Mouse (Mus musculus) kidney, postnatal 0 days (tissue): Measurements from ENCODE around the gene Snx9. TPM values are rescaled to one million over a fixed set of nuclear protein-coding genes. Genes with fewer than 3 reads are reported as not detected.

Source experiments
- ATAC-seq: fragments of 200-750 bp; cut with Nextera tagmentation; replicated peaks from 2 replicates; pipeline ENCODE4 v1.8.0; 2017; ENCODE audit warnings: low read depth, moderate number of reproducible peaks, moderate TSS enrichment, moderate library complexity; ENCODE audit not compliant: low FRiP score
- DNase-seq: peaks from one replicate; pipeline ENCODE4 v3.0.0-alpha.2; 2016; ENCODE audit warnings: low spot score
- H3K27ac ChIP-seq: fragments of 300-500 bp; sonication (generic); 2 replicates; pipeline ENCODE4 v1.5.1; 2014; ENCODE audit warnings: mild to moderate bottlenecking
- H3K27me3 ChIP-seq: fragments of 300-500 bp; sonication (generic); 2 replicates; pipeline ENCODE4 v1.6.1; 2014; ENCODE audit warnings: low read length, mixed read lengths; ENCODE audit not compliant: insufficient read depth
- H3K36me3 ChIP-seq: fragments of 300-500 bp; sonication (generic); 2 replicates; pipeline ENCODE4 v1.6.1; 2014; ENCODE audit warnings: low read length, mixed read lengths; ENCODE audit not compliant: insufficient read depth
- H3K4me1 ChIP-seq: fragments of 300-500 bp; sonication (generic); replicated peaks from 2 replicates; pipeline ENCODE4 v1.6.1; 2014; ENCODE audit warnings: antibody characterized with exemption, low read length, mixed read lengths; ENCODE audit not compliant: insufficient read depth
- H3K4me2 ChIP-seq: fragments of 300-500 bp; sonication (generic); 2 replicates; pipeline ENCODE4 v1.6.1; 2014; ENCODE audit warnings: mild to moderate bottlenecking, low read length, moderate library complexity, mixed read lengths
- H3K4me3 ChIP-seq: fragments of 300-500 bp; sonication (generic); replicated peaks from 2 replicates; pipeline ENCODE4 v1.5.1; 2014; ENCODE audit warnings: low read depth, low read length
- H3K9ac ChIP-seq: fragments of 300-500 bp; sonication (generic); 2 replicates; pipeline ENCODE4 v1.6.1; 2014; ENCODE audit warnings: low read depth, low read length
- H3K9me3 ChIP-seq: fragments of 300-500 bp; sonication (generic); replicated peaks from 2 replicates; pipeline ENCODE4 v1.6.1; 2016; ENCODE audit warnings: low read length, inconsistent platforms, mixed read lengths
- CTCF ChIP-seq: IDR thresholded peaks from 2 replicates; pipeline ENCODE4 v1.5.1; 2016; ENCODE audit warnings: antibody characterized with exemption, low read depth, mild to moderate bottlenecking, moderate library complexity
- WGBS: fragments of 180-500 bp; shearing (Covaris S2); extraction: QIAGEN DNeasy Blood & Tissue Kit; methylation state at CpG from one replicate; pipeline ENCODE4 v1.1.7; 2014; 5-methylcytosine and 5-hydroxymethylcytosine counted together
- polyA plus RNA-seq: library from polyadenylated mRNA; unstranded; fragments of >200 nt; fragmentation: Nextera tagmentation; extraction: Ambion mirVana; gene quantifications from 2 replicates; pipeline ENCODE4 v1.2.1, GENCODE M21; 2015

Gene Snx9
- polyA plus RNA-seq, 1 experiment from 2014 or later: 41.9 TPM

DNA sequence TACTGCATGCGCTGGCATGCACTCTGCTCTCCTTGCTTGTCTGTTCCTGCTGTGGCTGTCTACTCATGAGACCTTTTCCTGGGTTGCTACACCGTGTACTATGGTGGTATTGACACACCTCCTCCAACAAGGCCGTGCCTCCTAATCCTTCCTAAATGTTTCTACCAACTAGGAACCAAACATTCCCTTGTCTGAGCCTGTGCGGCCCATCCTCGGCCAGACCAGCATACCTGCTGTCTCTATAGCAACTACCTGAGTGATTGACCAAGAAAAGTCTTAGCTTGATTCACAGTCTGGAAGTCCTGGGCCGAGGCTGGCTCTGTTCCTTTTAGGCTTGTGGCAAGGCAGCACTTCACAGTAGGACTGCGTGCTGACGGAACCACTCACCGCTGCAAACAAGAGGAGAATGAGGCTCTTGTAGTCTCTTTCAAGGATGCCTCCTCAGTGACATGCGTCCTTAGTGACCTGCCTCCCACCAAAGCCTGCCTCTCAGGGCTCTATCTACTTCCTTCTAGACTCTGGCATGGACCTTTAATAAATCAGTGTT, 36.6 kb downstream of the Snx9 start:
- no peaks in the 10 kb centered on the region for H3K36me3 ChIP-seq
- H3K27ac ChIP-seq: no peak overlapping the region
- DNase-seq: no peak
- H3K4me3 ChIP-seq: no peak overlapping the region
- WGBS: 81% methylated on average over 10 of the region's 10 CpGs
- no peaks in the 10 kb centered on the region; the same call in 1 of the 2 replicates for H3K4me1 ChIP-seq
- no peaks in the 10 kb centered on the region for H3K27me3 ChIP-seq
- TF ChIP-seq CTCF: no peak
- no peak overlapping the region for H3K9ac ChIP-seq
- no peak overlapping the region for H3K4me2 ChIP-seq
- ATAC-seq: no peak
- no peaks in the 10 kb centered on the region for H3K9me3 ChIP-seq

DNA sequence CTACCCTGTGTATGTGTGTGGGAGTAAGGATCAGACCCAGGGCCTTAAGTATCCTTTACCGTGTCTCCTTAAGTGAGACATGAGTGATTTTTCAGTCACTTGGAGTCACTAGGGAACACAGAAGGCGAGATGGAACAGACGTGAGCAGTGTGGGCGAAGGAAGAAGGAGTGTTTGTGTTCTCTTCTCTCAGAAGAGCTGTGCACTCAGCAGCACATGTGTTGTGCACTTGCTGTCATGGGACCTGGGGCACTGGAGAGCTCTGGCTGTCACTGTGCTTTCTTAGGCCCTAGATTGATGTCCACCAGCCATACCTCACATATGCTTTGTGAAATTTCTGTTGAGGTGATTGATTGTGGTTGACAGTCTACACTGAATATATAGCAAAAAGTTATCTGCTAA, 37.7 kb downstream of the Snx9 start:
- Histone ChIP-seq H3K9ac (no peak overlapping the region), H3K36me3 (no peaks in the 10 kb centered on the region), H3K9me3 (no peaks in the 10 kb centered on the region), H3K27ac (no peak overlapping the region), H3K4me2 (no peak overlapping the region), H3K4me3 (no peak overlapping the region), H3K4me1 (no peaks in the 10 kb centered on the region; the same call in 1 of the 2 replicates), H3K27me3 (no peaks in the 10 kb centered on the region)
- no peak for ATAC-seq
- no peak for TF ChIP-seq CTCF
- DNase-seq: no peak
- 50% methylated on average over 4 of the region's 4 CpGs for WGBS

DNA sequence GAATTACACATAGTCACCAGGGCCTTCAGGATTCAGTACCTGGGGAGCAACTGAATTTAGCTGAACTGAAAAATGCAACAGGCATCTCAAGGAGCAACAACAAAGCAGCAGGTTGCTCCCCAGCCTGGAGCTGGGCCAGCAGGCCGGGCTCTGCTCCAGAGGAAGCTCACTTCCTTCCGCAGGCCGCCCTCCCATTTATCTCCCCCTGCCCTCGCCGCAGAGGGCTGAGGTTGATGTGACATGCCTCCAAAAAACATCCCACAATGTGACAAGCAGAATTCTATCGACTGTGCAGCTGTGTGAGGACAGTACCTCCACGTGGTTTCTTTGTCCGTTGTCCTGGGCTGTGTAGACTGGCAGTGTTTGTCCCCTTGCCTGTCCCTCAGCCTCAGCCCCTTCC, 44.3 kb downstream of the Snx9 start:
- no peak overlapping the region for H3K4me3 ChIP-seq
- DNase-seq (peak; percentile 64), ATAC-seq (peak; percentile 49; the same call in 1 of the 2 replicates)
- no peak; the same call in 1 of the 2 replicates for TF ChIP-seq CTCF
- H3K9ac ChIP-seq: no peak overlapping the region
- H3K27me3 ChIP-seq: no peaks in the 10 kb centered on the region
- H3K9me3 ChIP-seq: no peaks in the 10 kb centered on the region
- H3K4me2 ChIP-seq: no peak overlapping the region
- H3K4me1 ChIP-seq: peaks cover 11% of the 10 kb centered on the region
- H3K27ac ChIP-seq: peak overlapping the region; percentile 37; the same call in 1 of the 2 replicates
- WGBS: 25% methylated on average over 8 of the region's 8 CpGs
- H3K36me3 ChIP-seq: no peaks in the 10 kb centered on the region

DNA sequence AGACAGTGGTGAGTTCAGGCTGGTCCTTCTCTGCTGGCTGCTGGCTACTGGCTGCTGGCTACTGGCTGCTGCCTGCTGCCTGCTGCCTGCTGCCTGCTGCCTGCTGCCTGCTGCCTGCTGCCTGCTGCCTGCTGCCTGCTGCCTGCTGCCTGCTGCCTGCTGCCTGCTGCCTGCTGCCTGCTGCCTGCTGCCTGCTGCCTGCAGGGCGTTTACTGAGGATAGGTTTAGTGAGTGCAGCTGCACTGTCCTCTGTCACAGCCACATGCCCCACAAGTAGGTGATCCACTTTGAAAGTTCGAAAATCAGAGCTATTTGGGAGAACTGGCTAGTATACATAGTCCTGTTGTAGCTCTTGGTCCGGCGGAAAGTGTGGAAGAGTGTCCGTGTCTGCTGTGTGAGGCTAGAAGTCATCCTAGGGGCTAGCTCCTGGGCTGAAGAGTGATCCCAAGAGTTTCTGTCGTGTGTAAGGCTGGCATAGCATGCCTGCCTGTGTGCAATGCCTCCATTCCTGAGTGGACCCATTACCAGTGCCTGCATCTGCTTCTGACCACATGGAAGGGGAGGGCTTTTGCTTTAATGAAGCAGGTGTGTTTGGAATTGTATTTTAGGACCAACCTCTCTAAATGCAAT, 45.2 kb downstream of the Snx9 start:
- H3K9ac ChIP-seq: no peak overlapping the region
- DNase-seq (no peak), ATAC-seq (no peak)
- no peaks in the 10 kb centered on the region for H3K9me3 ChIP-seq
- H3K27me3 ChIP-seq: no peaks in the 10 kb centered on the region
- no peak for TF ChIP-seq CTCF
- peaks cover 11% of the 10 kb centered on the region for H3K4me1 ChIP-seq
- H3K36me3 ChIP-seq: no peaks in the 10 kb centered on the region
- WGBS: 70% methylated on average over 6 of the region's 6 CpGs
- H3K27ac ChIP-seq: 0 out of 2 replicates have a peak overlapping the region, but pooled peaks have one; percentile 11
- H3K4me2 ChIP-seq: no peak overlapping the region
- H3K4me3 ChIP-seq: no peak overlapping the region

DNA sequence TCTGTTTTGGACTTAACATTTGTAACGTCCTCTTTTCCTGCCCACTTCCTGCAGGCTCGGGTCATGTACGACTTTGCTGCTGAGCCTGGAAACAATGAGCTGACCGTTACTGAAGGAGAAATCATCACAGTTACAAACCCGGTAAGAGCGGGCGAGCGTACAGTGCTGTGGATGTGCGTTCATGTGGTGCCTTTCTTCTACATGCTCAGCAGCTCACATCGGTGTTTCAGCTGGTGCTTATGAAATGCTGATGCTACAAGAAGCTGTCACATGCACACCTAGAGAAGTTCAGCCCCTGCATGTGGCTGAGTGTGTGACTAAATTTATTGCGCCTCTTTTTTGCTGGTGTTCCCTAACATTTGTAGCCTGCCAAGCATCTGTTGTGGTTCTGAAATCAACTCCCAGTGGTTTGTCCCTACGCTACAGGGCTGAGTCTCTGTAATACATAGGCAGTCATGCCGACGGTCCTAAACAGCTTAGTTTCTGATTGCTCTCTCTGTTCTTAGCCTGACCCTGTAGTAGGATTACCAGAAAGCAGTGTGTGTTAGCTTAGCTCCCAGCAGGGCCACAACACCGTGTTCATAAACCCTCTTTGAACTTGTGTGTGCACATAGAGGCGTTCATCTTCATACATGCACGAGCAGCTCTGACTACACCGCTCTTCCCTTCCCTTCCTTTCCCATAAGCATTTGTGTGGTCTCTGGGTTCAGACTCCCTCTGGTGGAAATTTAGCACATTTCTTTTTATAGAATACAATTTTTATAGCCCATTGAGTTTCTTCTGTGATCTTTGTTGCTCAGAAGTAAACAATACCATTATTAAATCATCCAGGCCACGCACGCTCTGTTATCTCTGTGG, 46.0 kb downstream of the Snx9 start:
- Histone ChIP-seq H3K4me1 (peaks cover 11% of the 10 kb centered on the region), H3K27me3 (no peaks in the 10 kb centered on the region), H3K9ac (no peak overlapping the region), H3K4me2 (peak overlapping the region; percentile 18; the same call in 1 of the 2 replicates), H3K9me3 (no peaks in the 10 kb centered on the region), H3K36me3 (no peaks in the 10 kb centered on the region), H3K27ac (0 out of 2 replicates have a peak overlapping the region, but pooled peaks have one; percentile 11), H3K4me3 (no peak overlapping the region)
- 50% methylated on average over 20 of the region's 20 CpGs for WGBS
- ATAC-seq (peak; percentile 67; the same call in 1 of the 2 replicates), DNase-seq (peak; percentile 96)
- TF ChIP-seq CTCF: peak; percentile 86

DNA sequence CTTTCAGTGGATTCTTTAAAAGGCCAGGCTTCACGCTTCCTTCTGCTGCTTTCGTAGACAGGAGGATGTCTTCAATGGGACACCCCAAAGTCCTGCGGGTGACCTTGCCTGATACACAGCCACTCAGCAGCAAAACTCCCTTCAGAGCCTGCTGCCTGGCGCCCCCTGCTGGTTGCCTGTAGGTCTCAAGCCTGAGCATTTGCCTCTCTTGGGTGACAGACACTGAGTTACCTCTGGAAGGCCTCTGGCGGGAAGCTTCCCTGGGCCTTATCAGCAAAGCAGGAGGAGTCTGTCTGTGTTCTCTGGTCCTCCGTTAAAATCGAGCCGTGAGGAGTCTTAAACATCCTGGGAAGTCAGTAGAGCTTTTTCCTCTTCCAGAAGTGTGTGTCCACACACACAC, 49.3 kb downstream of the Snx9 start:
- peak; percentile 93 for TF ChIP-seq CTCF

More for the DNA sequence above, 49.3 kb downstream of the Snx9 start:
- no peaks in the 10 kb centered on the region for H3K9me3 ChIP-seq
- H3K9ac ChIP-seq: no peak overlapping the region
- WGBS: 32% methylated on average over 8 of the region's 8 CpGs
- peaks cover 11% of the 10 kb centered on the region for H3K4me1 ChIP-seq
- no peak overlapping the region for H3K27ac ChIP-seq
- no peaks in the 10 kb centered on the region for H3K36me3 ChIP-seq
- ATAC-seq: peak; percentile 37; the same call in 1 of the 2 replicates
- H3K27me3 ChIP-seq: no peaks in the 10 kb centered on the region
- DNase-seq: peak; percentile 85
- H3K4me2 ChIP-seq: no peak overlapping the region
- no peak overlapping the region for H3K4me3 ChIP-seq
